Mouse (Mus musculus) neural tube, embryonic 14.5 days (tissue): ENCODE measurements around the gene Iqsec3. TPM values are rescaled to one million over a fixed set of nuclear protein-coding genes. Genes with fewer than 3 reads are reported as not detected.

Experiments used
- ATAC-seq: fragments of 200-750 bp; cut with Nextera tagmentation; 2 replicates; pipeline ENCODE4 v1.8.0; 2017; ENCODE audit warnings: low read depth, mild to moderate bottlenecking, moderate TSS enrichment, moderate library complexity
- H3K27ac ChIP-seq: fragments of 300-500 bp; sonication (generic); 2 replicates; pipeline ENCODE4 v1.5.1; 2014; ENCODE audit warnings: low read depth, mild to moderate bottlenecking, control low read depth, low read length, moderate library complexity, mixed read lengths
- H3K27me3 ChIP-seq: fragments of 300-500 bp; sonication (generic); 2 replicates; pipeline ENCODE4 v1.6.1; 2014; ENCODE audit warnings: low read length; ENCODE audit not compliant: control insufficient read depth, insufficient read depth
- H3K36me3 ChIP-seq: fragments of 300-500 bp; sonication (generic); 2 replicates; pipeline ENCODE4 v1.6.1; 2014; ENCODE audit warnings: low read length, mixed read lengths; ENCODE audit not compliant: control insufficient read depth, insufficient read depth
- H3K4me1 ChIP-seq: fragments of 300-500 bp; sonication (generic); 2 replicates; pipeline ENCODE4 v1.6.1; 2014; ENCODE audit warnings: low read length; ENCODE audit not compliant: control insufficient read depth, insufficient read depth
- H3K4me2 ChIP-seq: fragments of 300-500 bp; sonication (generic); 2 replicates; pipeline ENCODE4 v1.6.1; 2014; ENCODE audit warnings: mild to moderate bottlenecking, low read depth, low read length, control low read depth
- H3K4me3 ChIP-seq: fragments of 300-500 bp; sonication (generic); 2 replicates; pipeline ENCODE4 v1.5.1; 2014; ENCODE audit warnings: low read depth, low read length, control low read depth, mixed read lengths
- H3K9ac ChIP-seq: fragments of 300-500 bp; sonication (generic); replicated peaks from 2 replicates; pipeline ENCODE4 v1.6.1; 2014; ENCODE audit warnings: low read depth, mild to moderate bottlenecking, control low read depth, low read length, mixed read lengths
- H3K9me3 ChIP-seq: fragments of 300-500 bp; sonication (generic); 2 replicates; pipeline ENCODE4 v1.6.1; 2016; ENCODE audit warnings: low read length; ENCODE audit not compliant: control insufficient read depth
- WGBS: fragments of 180-500 bp; shearing (Covaris S2); extraction: QIAGEN DNeasy Blood & Tissue Kit; methylation state at CpG from one replicate; pipeline ENCODE4 v1.1.7; 2014; 5-methylcytosine and 5-hydroxymethylcytosine counted together
- polyA plus RNA-seq: library from polyadenylated mRNA; unstranded; fragments of >200 nt; fragmentation: Nextera tagmentation; extraction: Ambion mirVana; gene quantifications from 2 replicates; pipeline ENCODE4 v1.2.1, GENCODE M21; 2014

The Iqsec3 gene
- polyA plus RNA-seq, 1 experiment from 2014 or later: 22.8 TPM

DNA sequence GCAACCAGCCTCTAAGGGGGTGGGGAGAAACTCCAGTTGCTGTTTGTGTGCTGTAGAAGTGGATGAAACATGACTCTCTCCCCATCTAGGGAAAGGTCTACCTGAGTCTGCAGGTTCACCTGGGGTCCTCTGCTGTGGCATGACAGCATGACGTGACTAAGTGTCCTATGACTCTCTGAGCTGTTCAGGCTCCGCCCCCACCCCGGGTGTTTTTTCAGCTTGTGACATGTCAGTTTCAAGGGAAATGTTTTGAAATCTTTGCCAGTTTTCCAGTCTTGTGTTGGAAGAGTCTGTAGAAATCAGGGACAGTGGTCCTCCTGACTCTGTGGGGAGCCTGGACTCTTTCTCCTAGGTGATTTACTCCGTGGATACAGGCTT, 135.0 kb downstream of the Iqsec3 start:
- no peak overlapping the region for H3K4me3 ChIP-seq
- peak; percentile 25; the same call in 1 of the 2 replicates for ATAC-seq
- H3K4me1 ChIP-seq: no peaks in the 10 kb centered on the region
- H3K27ac ChIP-seq: no peak overlapping the region
- no peaks in the 10 kb centered on the region for H3K27me3 ChIP-seq
- no peak overlapping the region for H3K4me2 ChIP-seq
- no peaks in the 10 kb centered on the region for H3K36me3 ChIP-seq
- 57% methylated on average over 4 of the region's 4 CpGs for WGBS
- H3K9me3 ChIP-seq: no peaks in the 10 kb centered on the region
- no peak overlapping the region for H3K9ac ChIP-seq

DNA sequence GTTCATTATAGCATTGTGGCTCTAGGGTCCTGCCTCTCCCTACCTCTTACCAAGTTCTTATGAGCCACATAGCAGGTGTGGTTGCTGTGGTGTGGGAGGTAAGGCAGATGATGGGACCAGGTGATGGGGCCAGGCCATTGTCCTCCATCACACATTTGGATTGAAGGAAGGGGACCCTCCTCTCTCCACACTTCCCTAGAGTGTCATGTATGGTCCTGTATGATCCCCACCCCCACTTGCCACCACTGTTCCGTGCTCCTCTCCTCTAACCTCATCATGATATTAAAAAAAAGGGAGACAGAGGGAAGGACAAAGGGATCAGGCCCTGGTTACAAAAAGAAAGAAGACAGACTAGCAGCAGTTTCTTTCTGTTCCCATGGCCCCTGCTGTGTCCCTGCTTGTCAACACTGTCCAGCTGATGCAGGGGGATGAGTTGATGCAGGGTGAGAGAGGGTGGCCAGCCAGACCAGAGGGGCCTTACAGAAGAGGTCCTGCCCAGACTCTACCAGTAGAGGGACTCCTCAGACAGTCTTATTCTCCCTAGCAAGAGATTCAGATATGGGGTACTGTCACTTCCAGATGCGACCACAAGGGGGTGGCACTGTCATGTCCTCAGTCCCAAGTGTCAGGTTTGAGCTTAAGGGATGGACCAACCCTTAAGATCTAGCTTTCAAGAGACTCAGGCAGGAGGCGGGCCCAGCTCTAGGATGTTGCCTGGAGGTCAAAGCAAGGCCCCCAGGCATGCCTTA, 135.5 kb downstream of the Iqsec3 start:
- H3K4me3 ChIP-seq: no peak overlapping the region
- no peak overlapping the region for H3K27ac ChIP-seq
- 35% methylated on average over 3 of the region's 3 CpGs for WGBS
- no peak overlapping the region for H3K4me2 ChIP-seq
- H3K9me3 ChIP-seq: no peaks in the 10 kb centered on the region
- no peak overlapping the region for H3K9ac ChIP-seq
- H3K36me3 ChIP-seq: no peaks in the 10 kb centered on the region
- H3K27me3 ChIP-seq: no peaks in the 10 kb centered on the region
- ATAC-seq: peak; percentile 88
- no peaks in the 10 kb centered on the region for H3K4me1 ChIP-seq

DNA sequence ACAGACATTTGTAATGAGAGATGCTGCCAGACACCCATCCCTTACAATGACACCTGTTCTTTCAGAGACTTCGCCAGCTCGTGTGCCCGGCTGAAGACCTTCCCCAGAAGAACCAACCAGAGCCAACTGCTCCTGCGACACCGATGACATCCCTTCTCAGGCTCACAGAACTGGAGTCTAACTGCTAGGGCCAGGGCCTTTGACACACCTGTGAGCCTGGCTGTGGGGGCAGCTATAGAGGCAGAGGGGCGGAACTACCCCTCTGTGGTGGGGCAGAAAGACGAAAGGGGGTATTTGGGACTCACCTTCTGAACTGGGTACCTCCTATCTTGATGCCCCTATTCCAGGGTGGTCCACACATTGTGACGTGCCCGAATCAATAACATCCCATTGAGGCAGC, 136.2 kb downstream of the Iqsec3 start:
- H3K4me3 ChIP-seq: no peak overlapping the region
- H3K4me2 ChIP-seq: no peak overlapping the region
- WGBS: 93% methylated on average over 9 of the region's 9 CpGs
- H3K9ac ChIP-seq: no peak overlapping the region
- H3K27ac ChIP-seq: no peak overlapping the region
- no peaks in the 10 kb centered on the region for H3K36me3 ChIP-seq
- no peak for ATAC-seq
- H3K9me3 ChIP-seq: no peaks in the 10 kb centered on the region
- H3K4me1 ChIP-seq: no peaks in the 10 kb centered on the region
- no peaks in the 10 kb centered on the region for H3K27me3 ChIP-seq

DNA sequence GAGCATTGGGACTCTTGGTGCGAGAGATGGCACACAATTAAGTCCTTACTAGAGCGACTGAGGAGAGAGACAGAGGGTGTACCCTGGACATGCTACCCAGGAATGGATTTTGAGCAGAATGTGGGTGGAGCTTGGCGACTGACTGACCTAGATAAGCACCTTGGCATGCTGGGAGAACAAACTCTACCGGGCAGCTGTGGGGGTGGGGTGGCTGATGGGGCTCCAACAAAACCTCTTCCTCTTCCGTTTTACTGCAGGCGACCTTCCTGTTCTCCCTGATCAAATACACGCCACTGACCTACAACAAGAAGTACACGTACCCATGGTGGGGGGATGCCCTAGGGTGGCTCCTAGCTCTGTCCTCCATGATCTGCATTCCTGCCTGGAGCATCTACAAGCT, 136.9 kb downstream of the Iqsec3 start:
- Histone ChIP-seq H3K4me1 (no peaks in the 10 kb centered on the region), H3K27me3 (no peaks in the 10 kb centered on the region), H3K9me3 (no peaks in the 10 kb centered on the region), H3K36me3 (no peaks in the 10 kb centered on the region), H3K4me3 (no peak overlapping the region), H3K27ac (no peak overlapping the region), H3K9ac (no peak overlapping the region), H3K4me2 (no peak overlapping the region)
- 68% methylated on average over 8 of the region's 8 CpGs for WGBS
- no peak for ATAC-seq

DNA sequence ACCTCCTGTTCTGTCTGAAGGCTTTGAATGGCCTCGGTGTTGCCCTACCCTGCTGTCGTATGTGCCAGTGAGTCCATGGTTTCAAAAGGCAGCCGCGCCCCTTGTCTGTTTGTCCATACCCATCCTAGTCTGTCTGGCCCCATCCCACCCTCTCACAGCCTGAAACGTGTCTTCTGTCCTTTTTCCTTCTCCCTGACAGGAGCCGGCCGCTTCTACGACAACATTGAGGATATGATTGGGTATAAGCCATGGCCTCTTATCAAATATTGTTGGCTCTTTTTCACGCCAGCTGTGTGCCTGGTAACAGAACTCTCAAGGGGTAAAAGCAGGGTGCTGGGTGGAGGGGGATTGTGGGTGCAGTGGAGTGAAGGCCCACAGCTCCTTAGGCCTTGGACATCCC, 137.6 kb downstream of the Iqsec3 start:
- Histone ChIP-seq H3K9me3 (no peaks in the 10 kb centered on the region), H3K36me3 (no peaks in the 10 kb centered on the region), H3K4me2 (no peak overlapping the region), H3K27ac (no peak overlapping the region), H3K27me3 (no peaks in the 10 kb centered on the region), H3K9ac (no peak overlapping the region), H3K4me3 (no peak overlapping the region), H3K4me1 (no peaks in the 10 kb centered on the region)
- WGBS: 88% methylated on average over 9 of the region's 9 CpGs
- no peak for ATAC-seq

DNA sequence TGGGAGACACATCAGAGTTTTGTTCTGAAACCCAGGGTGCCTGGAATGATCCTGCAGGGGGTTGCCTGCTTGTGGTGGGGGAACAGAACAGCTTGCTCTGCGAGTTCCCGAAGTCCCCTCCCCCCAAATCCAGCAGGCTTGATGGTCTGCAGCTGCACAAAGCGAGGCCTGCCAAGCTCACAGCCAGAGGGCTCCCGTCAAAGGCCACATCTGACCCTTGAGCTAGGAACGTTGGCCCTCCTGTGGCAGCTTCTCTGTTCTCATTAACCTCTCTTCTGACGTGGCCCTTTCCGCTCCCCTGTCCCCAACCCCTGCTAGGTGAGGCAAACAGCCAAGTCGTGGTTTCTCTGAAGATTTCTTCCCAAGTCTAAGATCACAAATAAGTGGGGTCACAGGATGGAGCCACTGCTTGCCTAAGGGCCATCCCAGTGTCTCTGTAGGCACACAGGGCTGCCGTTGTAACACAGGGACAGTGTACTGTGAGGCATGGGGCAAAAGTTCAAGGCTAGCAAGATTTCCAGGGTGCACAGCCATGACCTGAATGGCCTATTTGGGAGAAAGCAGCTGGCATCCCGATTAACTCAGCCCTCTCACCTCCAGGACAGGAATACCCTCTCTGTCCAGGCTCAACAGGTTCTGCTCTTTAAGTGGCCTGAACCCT, 143.5 kb downstream of the Iqsec3 start:
- no peak overlapping the region for H3K4me2 ChIP-seq
- 14% methylated on average over 10 of the region's 10 CpGs for WGBS
- no peak overlapping the region for H3K27ac ChIP-seq
- no peak overlapping the region for H3K4me3 ChIP-seq
- no peak overlapping the region for H3K9ac ChIP-seq
- no peaks in the 10 kb centered on the region for H3K27me3 ChIP-seq
- H3K36me3 ChIP-seq: no peaks in the 10 kb centered on the region
- no peaks in the 10 kb centered on the region for H3K9me3 ChIP-seq
- no peak for ATAC-seq
- H3K4me1 ChIP-seq: no peaks in the 10 kb centered on the region

DNA sequence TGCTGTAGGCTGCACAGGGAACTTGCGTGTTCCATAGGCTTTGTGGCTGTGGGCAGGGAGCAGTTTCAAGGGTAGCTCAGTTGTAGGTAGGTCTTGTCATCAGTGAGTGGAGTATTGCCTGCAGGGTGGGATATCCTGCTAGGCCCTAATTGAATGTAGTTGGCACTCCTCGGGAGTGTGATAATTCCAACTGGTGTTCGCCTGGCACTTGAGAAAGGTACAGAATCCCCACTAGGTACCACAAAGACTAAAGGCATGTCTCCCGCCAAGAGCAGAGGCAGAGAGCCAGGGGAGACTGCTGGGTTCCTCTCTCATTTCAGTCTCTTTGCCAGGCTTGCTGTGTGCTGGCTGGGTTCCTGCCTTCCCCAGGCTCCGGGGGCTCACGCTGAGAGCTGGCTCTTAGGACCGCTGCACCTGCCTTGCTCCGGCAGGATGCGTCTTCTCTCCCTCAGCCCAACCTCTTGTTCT, 145.0 kb downstream of the Iqsec3 start:
- no peak overlapping the region for H3K4me2 ChIP-seq
- ATAC-seq: no peak; the same call in 1 of the 2 replicates
- no peaks in the 10 kb centered on the region for H3K36me3 ChIP-seq
- H3K9me3 ChIP-seq: no peaks in the 10 kb centered on the region
- H3K4me1 ChIP-seq: no peaks in the 10 kb centered on the region
- no peak overlapping the region for H3K9ac ChIP-seq
- H3K27me3 ChIP-seq: no peaks in the 10 kb centered on the region
- no peak overlapping the region for H3K4me3 ChIP-seq
- no peak overlapping the region for H3K27ac ChIP-seq
- WGBS: 52% methylated on average over 9 of the region's 9 CpGs

DNA sequence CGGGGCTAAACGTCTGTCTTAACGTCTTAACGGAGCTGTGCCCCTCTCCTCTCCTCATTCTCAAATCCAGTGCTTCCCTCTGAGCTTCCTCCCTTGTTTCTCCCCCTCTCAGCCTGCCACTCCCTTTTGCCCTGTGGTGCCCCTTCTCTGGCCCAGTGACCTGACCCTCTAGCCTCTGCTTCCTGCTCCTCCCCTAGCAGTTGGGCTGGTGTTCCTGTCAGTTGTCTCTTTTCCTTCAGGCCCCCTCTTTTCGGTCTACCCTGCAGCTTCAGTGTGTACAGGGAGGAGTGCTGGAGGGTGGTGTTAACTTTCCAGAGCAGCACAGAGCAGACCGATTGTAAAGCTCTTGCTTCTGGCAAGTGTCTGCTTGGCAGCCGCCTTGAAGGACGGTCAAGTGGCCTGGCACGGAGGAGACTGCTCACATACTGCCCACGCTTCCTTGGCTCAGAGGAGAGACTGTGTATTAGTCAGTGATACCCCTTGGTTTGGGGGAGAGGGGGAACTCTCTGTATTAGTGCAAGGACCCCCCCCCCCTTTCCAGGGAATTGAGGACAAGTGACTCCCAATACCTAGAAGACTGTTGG, 146.9 kb downstream of the Iqsec3 start:
- Histone ChIP-seq H3K4me2 (no peak overlapping the region), H3K36me3 (no peaks in the 10 kb centered on the region), H3K27ac (no peak overlapping the region), H3K4me3 (no peak overlapping the region), H3K9me3 (no peaks in the 10 kb centered on the region), H3K4me1 (no peaks in the 10 kb centered on the region), H3K27me3 (no peaks in the 10 kb centered on the region), H3K9ac (no peak overlapping the region)
- no peak for ATAC-seq
- 71% methylated on average over 10 of the region's 10 CpGs for WGBS

DNA sequence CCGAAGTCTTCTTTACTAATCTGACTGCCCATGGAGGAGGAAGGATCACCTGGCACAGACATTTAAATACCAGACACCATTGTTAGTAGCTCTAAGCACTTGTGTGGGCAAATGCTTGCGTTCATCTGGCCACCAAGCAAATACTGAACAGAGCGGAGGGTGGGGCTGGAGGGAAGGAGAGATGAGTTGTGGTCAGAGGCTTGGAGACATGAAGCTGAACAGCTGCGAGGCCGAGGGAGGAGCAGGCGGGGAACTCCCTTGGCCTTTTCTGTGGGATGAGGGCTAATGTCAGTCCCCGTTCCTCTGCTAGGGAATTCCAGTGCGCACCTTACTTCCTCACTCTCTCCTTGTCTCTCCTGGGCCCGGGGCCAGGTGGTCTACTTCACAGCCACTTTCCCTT, 147.7 kb downstream of the Iqsec3 start:
- Histone ChIP-seq H3K36me3 (no peaks in the 10 kb centered on the region), H3K9ac (no peak overlapping the region), H3K27me3 (no peaks in the 10 kb centered on the region), H3K9me3 (no peaks in the 10 kb centered on the region), H3K4me3 (no peak overlapping the region), H3K4me2 (no peak overlapping the region), H3K27ac (no peak overlapping the region), H3K4me1 (no peaks in the 10 kb centered on the region)
- WGBS: 84% methylated on average over 9 of the region's 9 CpGs
- no peak for ATAC-seq
